Mouse (Mus musculus): Measurements from ENCODE around the gene Sh3pxd2a.

The Sh3pxd2a gene

DNA sequence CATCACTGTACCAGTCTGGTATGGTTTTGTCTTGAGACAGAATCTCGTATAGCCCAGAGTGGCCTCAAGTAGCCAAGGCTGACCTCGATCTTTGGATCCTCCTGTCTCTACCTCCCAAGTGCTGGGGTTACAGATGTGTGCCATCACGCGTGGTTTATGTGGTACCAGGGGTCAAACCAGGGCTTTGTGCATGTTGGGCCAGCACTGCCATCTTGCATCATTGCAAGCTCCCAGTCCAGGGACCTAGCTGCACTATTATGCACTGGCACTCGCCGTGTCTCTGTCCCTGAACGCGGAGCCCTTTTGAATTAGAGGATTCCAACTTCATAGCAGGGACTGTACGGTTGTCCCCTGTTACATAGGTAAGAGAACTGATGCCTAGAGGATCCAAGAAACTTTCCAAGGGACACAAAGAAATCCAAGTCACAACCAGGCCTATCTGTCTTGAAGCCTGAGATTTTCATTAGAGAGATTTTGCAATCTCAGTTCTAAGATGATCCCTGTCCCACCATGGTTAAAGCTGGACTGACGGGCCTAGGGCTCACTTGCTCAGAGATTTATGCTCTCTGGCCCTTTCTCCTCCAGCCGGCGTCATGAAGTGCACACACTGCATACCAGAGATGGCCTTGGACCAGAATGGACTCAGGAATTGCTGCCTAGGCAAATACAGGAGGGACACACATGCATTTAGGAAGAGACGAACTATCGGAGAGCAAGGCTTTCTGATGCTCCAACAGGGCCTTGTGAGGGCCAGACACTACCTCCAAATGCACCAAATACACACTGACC is 157.9 kb downstream of the Sh3pxd2a start:
- DNase-seq: peak in 1 of 2 experiments; percentile 45

- no peak for DNase-seq
Measured at GRCm38 (mm10) chr19:47305401-47305800, 158.8 kb downstream of the Sh3pxd2a start.

GRCm38 (mm10) chr19:47304170-47304745 is 159.9 kb downstream of the Sh3pxd2a start:
- no peak for DNase-seq

GRCm38 (mm10) chr19:47303128-47303527 is 161.1 kb downstream of the Sh3pxd2a start:
- DNase-seq: peak in 1 of 2 experiments; percentile 48

DNA sequence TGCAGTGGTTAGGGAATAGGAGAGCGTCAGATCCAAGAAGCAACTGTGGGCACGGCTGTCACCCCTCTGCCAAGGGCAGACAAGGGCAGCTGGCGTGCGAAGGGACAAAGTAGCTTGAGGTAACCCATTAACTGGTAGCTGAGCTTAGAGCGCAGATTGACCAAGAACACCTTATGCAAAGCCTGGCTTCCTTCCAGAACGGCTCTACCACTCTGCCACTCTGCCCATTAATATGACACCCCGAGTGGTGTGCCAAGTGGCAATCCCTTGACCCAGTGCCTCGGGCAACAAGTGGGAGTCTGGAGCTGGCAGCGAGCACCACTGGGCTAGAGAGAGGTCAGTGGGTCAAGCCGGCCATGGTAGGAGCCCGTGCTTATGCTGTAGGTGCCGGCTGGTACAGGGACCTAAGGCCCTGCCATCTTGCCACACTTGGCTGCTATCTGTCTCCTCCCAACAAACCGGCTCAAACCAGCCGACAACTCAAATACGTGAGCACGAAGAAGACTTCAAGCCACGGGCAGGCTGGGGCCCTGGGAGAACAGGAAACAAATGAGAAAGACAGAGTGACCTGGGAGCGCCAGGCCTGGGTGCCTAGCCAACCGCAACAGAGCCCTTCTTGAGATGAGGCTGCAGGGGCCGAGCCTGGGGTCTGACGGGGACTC is 161.9 kb downstream of the Sh3pxd2a start:
- DNase-seq: peak; percentile 83 to 89

DNA sequence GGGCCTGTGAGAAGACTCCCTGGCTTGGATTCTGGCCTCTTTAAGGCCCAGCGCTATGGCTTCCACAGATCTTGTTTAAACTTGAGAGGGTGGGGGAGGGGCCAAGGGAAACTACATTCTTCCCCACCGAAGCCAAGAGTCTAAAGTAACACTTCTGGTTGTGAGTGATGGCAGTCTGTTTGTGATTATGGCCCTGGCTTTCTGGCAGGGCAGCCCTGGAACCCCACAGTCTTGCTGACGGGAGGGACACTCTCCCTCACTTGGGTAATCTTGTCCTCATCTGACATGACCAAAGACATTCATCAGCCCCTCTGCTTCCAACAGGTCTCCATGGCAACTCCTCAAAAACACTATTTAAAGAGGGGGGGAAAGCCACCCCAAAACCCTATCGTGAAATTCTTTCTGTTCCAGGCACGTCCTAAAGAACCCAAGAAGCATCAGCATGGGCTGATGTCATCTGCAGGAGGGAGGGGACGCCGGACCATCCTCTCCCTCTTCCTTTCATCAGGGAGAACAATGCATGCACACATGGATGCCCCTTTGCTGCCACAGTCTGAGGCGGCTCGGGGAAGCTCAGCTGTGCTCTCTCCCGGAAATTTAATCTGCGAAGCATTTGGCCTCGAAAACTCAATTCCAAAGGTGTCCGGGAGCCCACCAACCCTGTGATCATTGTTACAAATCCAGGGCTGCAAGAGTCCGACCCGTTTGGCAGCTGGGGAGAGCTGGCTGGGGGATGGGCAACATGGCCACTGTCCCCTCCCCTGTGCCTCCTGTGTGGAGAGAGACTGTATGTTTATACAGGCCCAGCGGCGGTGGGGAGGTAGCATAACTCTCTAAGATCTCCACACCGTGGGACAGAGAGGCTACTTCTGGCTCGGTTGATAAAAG is 162.7 kb downstream of the Sh3pxd2a start:
- DNase-seq: no peak

GRCm38 (mm10) chr19:47298100-47298499 is 166.1 kb downstream of the Sh3pxd2a start:
- no peak for DNase-seq

DNA sequence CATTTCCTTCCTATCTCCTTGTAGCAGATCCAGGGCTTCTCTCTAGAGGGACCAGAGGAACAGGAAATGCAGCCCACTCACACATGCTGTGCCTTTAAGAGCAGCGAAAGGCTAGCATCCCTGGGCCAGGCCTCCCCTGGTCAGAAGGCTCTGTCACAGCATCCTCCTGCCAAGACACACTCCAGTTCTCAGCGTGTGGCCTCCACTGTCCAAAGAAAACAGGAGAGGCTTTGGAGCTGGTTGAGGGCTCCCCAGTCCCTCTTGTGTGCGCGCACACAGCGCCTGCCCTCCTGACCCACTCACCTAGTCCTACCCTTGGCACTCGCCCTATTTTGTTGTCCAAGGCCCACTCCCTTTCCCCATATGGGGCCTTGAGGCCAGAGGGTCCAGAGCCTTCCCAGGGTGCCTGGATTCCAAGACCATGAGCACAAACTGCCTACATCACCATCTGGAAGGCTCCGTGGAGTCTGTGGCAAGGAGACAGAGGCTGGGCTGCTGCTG is 171.7 kb downstream of the Sh3pxd2a start:
- DNase-seq: peak in 1 of 2 experiments; percentile 49

GRCm38 (mm10) chr19:47291307-47292080 is 172.7 kb downstream of the Sh3pxd2a start:
- DNase-seq: peak; percentile 21 to 37

- DNase-seq: no peak
Measured at GRCm38 (mm10) chr19:47286886-47287450, 177.2 kb downstream of the Sh3pxd2a start.

GRCm38 (mm10) chr19:47285581-47285980 is 178.6 kb downstream of the Sh3pxd2a start:
- DNase-seq: no peak

GRCm38 (mm10) chr19:47282688-47283215 is 181.4 kb downstream of the Sh3pxd2a start:
- DNase-seq: no peak

DNA sequence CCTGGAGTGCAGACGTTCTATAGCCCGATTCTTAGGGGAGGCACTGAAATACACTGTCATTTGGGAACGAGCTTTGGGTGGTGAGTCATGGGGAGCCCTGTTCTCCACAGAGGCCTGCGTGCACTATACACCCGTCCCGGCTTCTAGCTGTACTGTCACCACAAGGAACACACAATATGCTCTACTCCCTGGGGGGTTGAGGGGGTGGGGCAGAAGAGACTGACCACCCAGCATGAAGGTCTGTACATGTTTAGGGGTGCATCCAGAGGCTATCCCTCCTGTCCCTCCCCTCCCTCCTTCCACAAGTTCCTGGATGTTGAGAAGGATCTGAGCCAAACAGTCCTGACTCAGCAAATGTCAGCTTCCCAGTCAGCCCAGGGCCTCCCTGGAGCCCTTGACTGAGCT is 182.1 kb downstream of the Sh3pxd2a start:
- peak in 1 of 2 experiments; percentile 23 for DNase-seq

- peak; percentile 42 to 56 for DNase-seq
Measured at GRCm38 (mm10) chr19:47280894-47281293, 183.3 kb downstream of the Sh3pxd2a start.

DNA sequence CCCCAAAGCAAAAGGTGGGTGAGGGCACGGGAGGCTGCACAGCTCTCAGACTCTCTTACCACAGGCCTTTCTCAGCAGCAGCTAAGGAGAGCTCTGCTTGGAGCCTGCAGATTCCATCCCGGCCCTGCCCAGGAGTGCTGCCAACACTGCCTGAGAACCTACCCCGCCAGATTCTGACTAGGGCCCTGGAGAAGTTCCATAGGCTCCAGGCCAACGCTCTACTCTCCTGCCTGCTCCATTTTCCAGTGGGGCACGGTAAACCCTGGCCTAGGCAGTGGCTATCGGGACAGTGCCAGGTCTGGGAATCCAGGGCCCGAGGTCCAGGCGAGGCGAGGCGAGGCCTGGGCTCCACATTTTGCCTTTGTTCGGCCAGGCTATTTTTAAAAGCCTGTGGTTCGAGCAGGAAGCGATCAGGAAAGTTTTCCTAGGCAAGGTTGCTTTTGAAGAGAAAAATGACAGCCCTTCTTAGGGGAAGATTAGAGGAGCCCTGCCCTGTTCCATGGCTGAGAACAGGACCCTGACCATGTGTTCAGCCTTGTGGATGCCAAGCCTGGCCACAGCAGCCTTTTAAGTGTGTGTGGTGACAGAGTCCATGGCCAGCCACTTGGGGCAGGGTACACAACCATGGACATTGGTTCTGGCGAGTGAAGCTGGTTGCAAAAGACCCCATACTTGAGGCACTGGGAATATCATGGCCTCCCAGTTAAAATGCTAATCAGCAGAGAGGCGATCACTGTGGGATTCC is 184.2 kb downstream of the Sh3pxd2a start:
- DNase-seq: peak; percentile 57 to 73

- peak in 1 of 2 experiments; percentile 40 for DNase-seq
Measured at GRCm38 (mm10) chr19:47279372-47279771, 184.8 kb downstream of the Sh3pxd2a start.

- peak; percentile 56 to 59 for DNase-seq
Measured at GRCm38 (mm10) chr19:47276730-47277129, 187.5 kb downstream of the Sh3pxd2a start.

DNA sequence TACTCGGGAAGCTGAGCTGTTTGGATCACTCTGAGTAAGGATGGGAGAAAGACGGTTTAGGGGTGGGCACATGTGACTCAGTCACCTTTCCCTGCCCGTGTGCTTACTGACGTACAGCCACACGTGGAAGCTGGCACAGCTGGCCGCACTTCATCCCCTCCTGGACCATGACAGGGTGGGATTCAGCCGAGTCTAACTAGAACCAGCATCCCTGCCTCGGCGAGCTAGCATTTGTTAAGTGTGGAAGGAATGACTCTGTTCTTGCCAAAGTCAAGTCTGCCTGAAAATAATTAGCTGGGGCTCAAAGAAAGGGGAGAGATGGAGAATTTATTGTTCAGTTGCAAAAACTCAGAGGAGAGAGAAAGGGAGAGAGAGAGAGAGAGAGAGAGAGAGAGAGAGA is 193.7 kb downstream of the Sh3pxd2a start:
- DNase-seq: no peak

- peak in 1 of 2 experiments; percentile 64 for DNase-seq
Measured at GRCm38 (mm10) chr19:47269729-47270128, 194.5 kb downstream of the Sh3pxd2a start.

DNA sequence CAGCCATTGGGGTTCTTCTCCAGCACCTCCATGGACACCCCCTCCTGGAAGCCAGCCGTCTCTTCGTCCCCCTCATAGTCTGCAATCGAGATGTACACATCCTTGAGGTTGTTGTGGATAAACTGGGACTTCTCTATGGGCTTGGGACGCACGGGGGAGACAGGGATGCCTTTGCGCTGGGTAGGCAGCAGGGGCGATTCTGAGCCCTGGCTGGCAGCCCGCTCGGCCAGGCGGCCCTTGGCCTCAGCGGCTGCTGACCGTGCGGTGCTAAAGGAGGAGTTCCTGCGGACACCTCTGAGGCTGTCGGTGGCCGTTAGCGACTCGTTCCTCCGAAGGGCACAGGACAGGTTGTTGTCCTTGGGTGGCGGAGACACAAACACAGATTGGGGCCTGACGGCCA is 197.1 kb downstream of the Sh3pxd2a start:
- DNase-seq: no peak
